Mouse (Mus musculus) limb, embryonic 15.5 days (tissue): ENCODE measurements around the gene Omt2a. TPM values are rescaled to one million over a fixed set of nuclear protein-coding genes. Genes with fewer than 3 reads are reported as not detected.
"Not testable (repeated sequence)": the region's sequence is repeated elsewhere in the genome, so short reads cannot be mapped to it uniquely, and the experiment has no call there.

Experiments
- ATAC-seq: fragments of 200-750 bp; cut with Nextera tagmentation; 2 replicates; pipeline ENCODE4 v1.8.0; 2017; ENCODE audit warnings: low read depth, moderate TSS enrichment; ENCODE audit not compliant: insufficient number of reproducible peaks, low FRiP score, low TSS enrichment
- H3K27ac ChIP-seq: fragments of 300-500 bp; sonication (generic); 2 replicates; pipeline ENCODE4 v1.5.1; 2015; ENCODE audit warnings: moderate library complexity, mild to moderate bottlenecking, inconsistent platforms
- H3K27me3 ChIP-seq: fragments of 300-500 bp; sonication (generic); 2 replicates; pipeline ENCODE4 v1.6.1; 2015; ENCODE audit warnings: inconsistent platforms
- H3K36me3 ChIP-seq: fragments of 300-500 bp; sonication (generic); 2 replicates; pipeline ENCODE4 v1.6.1; 2015; ENCODE audit warnings: inconsistent platforms
- H3K4me1 ChIP-seq: fragments of 300-500 bp; sonication (generic); 2 replicates; pipeline ENCODE4 v1.6.1; 2015; ENCODE audit warnings: inconsistent platforms
- H3K4me2 ChIP-seq: fragments of 300-500 bp; sonication (generic); 2 replicates; pipeline ENCODE4 v1.6.1; 2015; ENCODE audit warnings: mild to moderate bottlenecking, inconsistent platforms
- H3K4me3 ChIP-seq: fragments of 300-500 bp; sonication (generic); 2 replicates; pipeline ENCODE4 v1.5.1; 2015; ENCODE audit warnings: mild to moderate bottlenecking, inconsistent platforms
- H3K9ac ChIP-seq: fragments of 300-500 bp; sonication (generic); 2 replicates; pipeline ENCODE4 v1.6.1; 2015; ENCODE audit warnings: inconsistent platforms
- H3K9me3 ChIP-seq: fragments of 300-500 bp; sonication (generic); 2 replicates; pipeline ENCODE4 v1.6.1; 2016; ENCODE audit warnings: inconsistent platforms
- WGBS: fragments of 180-500 bp; shearing (Covaris S2); methylation state at CpG from one replicate; pipeline ENCODE4 v1.1.7; 2015; 5-methylcytosine and 5-hydroxymethylcytosine counted together
- polyA plus RNA-seq: library from polyadenylated mRNA; unstranded; fragments of >200 nt; fragmentation: Nextera tagmentation; extraction: Ambion mirVana; gene quantifications from 2 replicates; pipeline ENCODE4 v1.2.1, GENCODE M21; 2015

Gene Omt2a
- polyA plus RNA-seq, 1 experiment from 2014 or later = not detected

- 0 out of 2 replicates have a peak, but pooled peaks have one; percentile 30 for ATAC-seq
- WGBS = 61% methylated on average over 3 of the region's 3 CpGs
- H3K27ac ChIP-seq = no peak overlapping the region
These were observed 32.4 kb upstream of the Omt2a start for GRCm38 (mm10) chr9:78347004-78347403.

GRCm38 (mm10) chr9:78345235-78345634 lies 30.6 kb upstream of the Omt2a start:
- not testable (repeated sequence) for H3K27ac ChIP-seq, ATAC-seq, H3K27me3 ChIP-seq, H3K4me1 ChIP-seq, H3K4me3 ChIP-seq, H3K9me3 ChIP-seq, H3K9ac ChIP-seq, H3K4me2 ChIP-seq, H3K36me3 ChIP-seq
- 25% methylated on average over 4 of the region's 4 CpGs for WGBS

More at GRCm38 (mm10) chr9:78347004-78347403, 32.4 kb upstream of the Omt2a start:
- H3K4me1 ChIP-seq = no peaks in the 10 kb centered on the region
- no peak overlapping the region for H3K4me2 ChIP-seq
- H3K9me3 ChIP-seq = no peaks in the 10 kb centered on the region
- no peak overlapping the region for H3K4me3 ChIP-seq
- H3K9ac ChIP-seq = no peak overlapping the region
- H3K36me3 ChIP-seq = no peaks in the 10 kb centered on the region
- H3K27me3 ChIP-seq = no peaks in the 10 kb centered on the region

GRCm38 (mm10) chr9:78343055-78343454 lies 28.5 kb upstream of the Omt2a start:
- not testable (repeated sequence) for H3K36me3 ChIP-seq, H3K4me3 ChIP-seq, H3K27ac ChIP-seq, H3K27me3 ChIP-seq, H3K4me1 ChIP-seq, ATAC-seq, H3K9ac ChIP-seq, H3K4me2 ChIP-seq, H3K9me3 ChIP-seq
- 91% methylated on average over 9 of the region's 9 CpGs for WGBS

DNA sequence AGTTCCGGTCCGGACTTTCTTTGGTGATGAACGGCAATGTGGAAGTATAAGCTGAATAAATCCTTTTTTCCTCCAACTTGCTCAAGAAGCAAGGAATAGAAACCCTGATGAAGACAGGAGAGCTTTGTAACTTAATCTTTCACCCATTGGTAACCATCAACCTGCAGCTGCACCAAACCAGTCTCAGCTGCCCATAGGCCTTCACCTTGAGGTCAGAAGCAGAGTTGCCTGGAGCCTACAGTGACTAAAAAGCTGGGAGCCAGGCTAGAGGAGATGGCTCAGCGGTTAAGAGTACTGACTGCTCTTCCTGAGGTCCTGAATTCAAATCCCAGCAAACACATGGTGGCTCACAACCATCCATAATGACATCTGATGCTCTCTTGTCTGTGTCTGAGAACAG lies 27.9 kb upstream of the Omt2a start:
- H3K4me1 ChIP-seq, H3K36me3 ChIP-seq, H3K4me2 ChIP-seq, H3K9ac ChIP-seq, H3K4me3 ChIP-seq, H3K27ac ChIP-seq, H3K27me3 ChIP-seq, H3K9me3 ChIP-seq, ATAC-seq: not testable (repeated sequence)
- WGBS = 86% methylated on average over 4 of the region's 4 CpGs

GRCm38 (mm10) chr9:78340324-78340723 lies 25.7 kb upstream of the Omt2a start:
- not testable (repeated sequence) for H3K9me3 ChIP-seq, H3K27me3 ChIP-seq, H3K27ac ChIP-seq, H3K36me3 ChIP-seq, H3K4me1 ChIP-seq, H3K9ac ChIP-seq, ATAC-seq, H3K4me3 ChIP-seq, H3K4me2 ChIP-seq
- WGBS = 18% methylated on average over 8 of the region's 8 CpGs

- not testable (repeated sequence) for H3K27ac ChIP-seq, ATAC-seq
These were observed 22.5 kb upstream of the Omt2a start for GRCm38 (mm10) chr9:78337050-78337449.

DNA sequence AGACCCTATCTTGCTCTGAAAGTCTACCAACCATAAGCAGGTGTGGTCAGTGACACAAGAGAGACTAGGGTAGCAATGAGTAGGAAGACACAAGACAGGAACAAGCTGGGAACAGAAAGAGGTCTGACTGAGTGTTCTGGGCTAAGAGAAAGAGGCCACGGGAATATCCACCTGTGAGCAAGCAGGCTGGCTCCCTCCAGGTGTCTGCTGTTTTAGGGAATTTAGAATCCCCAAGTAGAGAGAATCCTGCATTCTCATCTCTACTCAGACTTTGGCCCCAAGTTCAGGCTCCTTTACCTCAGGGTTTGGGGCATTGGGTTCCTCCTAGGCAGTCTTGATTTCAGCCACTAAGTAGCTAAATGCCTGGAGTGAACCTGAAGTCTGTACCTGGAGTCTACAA lies 12.7 kb upstream of the Omt2a start, which contains the start of gene Omt2b:
TSS of gene Omt2b (plus strand) at position 301 of the 400 bp plus-strand sequence.
- H3K9ac ChIP-seq, H3K9me3 ChIP-seq, H3K27me3 ChIP-seq, H3K27ac ChIP-seq, H3K4me1 ChIP-seq, H3K4me3 ChIP-seq, ATAC-seq, H3K4me2 ChIP-seq, H3K36me3 ChIP-seq: not testable (repeated sequence)
- 80% methylated on average over 1 of the region's 1 CpGs for WGBS

More at GRCm38 (mm10) chr9:78337050-78337449, 22.5 kb upstream of the Omt2a start:
- not testable (repeated sequence) for H3K36me3 ChIP-seq, H3K27me3 ChIP-seq, H3K9ac ChIP-seq, H3K4me1 ChIP-seq, H3K9me3 ChIP-seq, H3K4me3 ChIP-seq, H3K4me2 ChIP-seq

GRCm38 (mm10) chr9:78319499-78319898 lies 4.9 kb upstream of the Omt2a start:
- Histone ChIP-seq H3K9me3 (no peaks in the 10 kb centered on the region), H3K4me3 (no peak overlapping the region), H3K9ac (no peak overlapping the region), H3K4me1 (no peaks in the 10 kb centered on the region), H3K27ac (no peak overlapping the region), H3K36me3 (no peaks in the 10 kb centered on the region), H3K27me3 (no peaks in the 10 kb centered on the region), H3K4me2 (no peak overlapping the region)
- 25% methylated on average over 1 of the region's 1 CpGs for WGBS
- ATAC-seq = no peak

- not testable (repeated sequence) for H3K36me3 ChIP-seq, H3K27me3 ChIP-seq, H3K27ac ChIP-seq, H3K9me3 ChIP-seq, ATAC-seq, H3K4me2 ChIP-seq, H3K4me3 ChIP-seq, H3K4me1 ChIP-seq, H3K9ac ChIP-seq
- 71% methylated on average over 3 of the region's 3 CpGs for WGBS
These were observed 6.5 kb downstream of the Omt2a start for GRCm38 (mm10) chr9:78308122-78308521.

DNA sequence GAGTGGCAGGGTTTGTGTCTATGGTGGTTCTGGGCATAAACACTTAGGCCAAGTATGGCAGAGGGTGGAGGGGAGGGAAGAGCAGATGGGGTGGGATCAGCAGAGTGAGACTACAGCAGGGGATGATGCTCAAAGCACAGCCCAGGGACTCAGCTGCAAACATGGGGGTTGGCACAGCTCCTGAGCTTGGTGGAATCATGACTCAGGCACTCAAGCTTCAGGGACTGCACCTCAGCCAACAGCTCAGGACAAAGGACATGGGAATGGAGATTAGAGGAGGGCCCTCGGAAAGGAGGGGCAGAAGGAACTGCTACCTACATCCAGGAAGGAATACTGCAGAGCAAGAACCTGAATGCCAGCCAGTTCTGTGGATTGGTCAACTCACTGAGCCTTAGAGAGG lies 15.5 kb downstream of the Omt2a start:
- not testable (repeated sequence) for H3K4me1 ChIP-seq, H3K36me3 ChIP-seq, H3K27ac ChIP-seq, ATAC-seq, H3K27me3 ChIP-seq, H3K9ac ChIP-seq, H3K4me2 ChIP-seq, H3K9me3 ChIP-seq, H3K4me3 ChIP-seq
- 80% methylated on average over 1 of the region's 1 CpGs for WGBS

DNA sequence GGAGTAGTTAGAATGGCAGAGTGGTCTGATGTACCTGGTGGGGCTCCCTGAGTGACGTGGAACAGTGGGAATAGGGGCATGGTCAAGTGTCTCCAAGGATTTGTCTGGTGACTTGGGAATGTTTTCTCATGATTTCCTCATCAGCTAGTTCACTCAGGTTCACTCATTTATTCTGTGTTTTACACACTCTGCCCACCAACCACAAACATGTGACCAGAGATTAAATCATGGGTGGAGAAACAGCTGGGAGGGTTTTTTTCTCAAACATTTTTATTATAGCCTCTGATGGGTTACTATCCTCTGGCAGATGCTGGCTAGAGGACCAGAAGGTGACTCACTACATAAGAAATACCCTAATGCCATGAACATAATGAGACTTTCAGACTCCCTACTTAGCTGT lies 16.4 kb downstream of the Omt2a start:
- 67% methylated on average over 1 of the region's 1 CpGs for WGBS
- H3K4me1 ChIP-seq = no peaks in the 10 kb centered on the region
- ATAC-seq = no peak
- no peaks in the 10 kb centered on the region for H3K9me3 ChIP-seq
- no peak overlapping the region for H3K27ac ChIP-seq
- H3K4me3 ChIP-seq = no peak overlapping the region
- no peak overlapping the region for H3K4me2 ChIP-seq
- H3K9ac ChIP-seq = no peak overlapping the region
- H3K27me3 ChIP-seq = no peaks in the 10 kb centered on the region
- no peaks in the 10 kb centered on the region for H3K36me3 ChIP-seq

GRCm38 (mm10) chr9:78296089-78296488 lies 18.5 kb downstream of the Omt2a start:
- H3K9me3 ChIP-seq, H3K27me3 ChIP-seq, H3K36me3 ChIP-seq, H3K27ac ChIP-seq, H3K4me2 ChIP-seq, H3K9ac ChIP-seq, H3K4me1 ChIP-seq, ATAC-seq, H3K4me3 ChIP-seq: not testable (repeated sequence)
- WGBS = 9% methylated on average over 6 of the region's 6 CpGs

DNA sequence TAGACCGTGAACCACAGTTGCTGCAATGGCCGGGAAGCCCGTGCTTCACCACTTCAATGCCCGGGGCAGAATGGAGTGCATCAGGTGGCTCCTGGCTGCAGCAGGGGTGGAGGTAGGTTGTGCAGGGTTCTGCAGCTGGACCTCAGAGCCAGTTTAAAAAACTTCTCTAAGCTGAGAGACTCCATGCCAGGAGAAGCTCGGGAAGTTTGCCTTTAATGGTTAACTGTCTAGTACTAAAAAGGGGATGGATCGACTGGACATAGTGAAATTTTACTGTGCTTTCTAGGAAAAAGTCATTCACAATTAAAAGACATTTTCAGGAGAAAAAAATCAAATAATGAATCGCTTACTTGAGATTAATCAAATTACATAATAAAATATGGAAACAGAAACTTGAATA lies 19.8 kb downstream of the Omt2a start:
- not testable (repeated sequence) for H3K4me2 ChIP-seq, H3K36me3 ChIP-seq, H3K27ac ChIP-seq, H3K9ac ChIP-seq, H3K9me3 ChIP-seq, ATAC-seq, H3K27me3 ChIP-seq, H3K4me1 ChIP-seq, H3K4me3 ChIP-seq
- 53% methylated on average over 7 of the region's 7 CpGs for WGBS
